Mouse (Mus musculus): ENCODE measurements around the gene Polr2c.

Polr2c gene

GRCm38 (mm10) chr8:94892917-94893316 is 35.7 kb downstream of the Polr2c start:
- DNase-seq, result no peak

DNA sequence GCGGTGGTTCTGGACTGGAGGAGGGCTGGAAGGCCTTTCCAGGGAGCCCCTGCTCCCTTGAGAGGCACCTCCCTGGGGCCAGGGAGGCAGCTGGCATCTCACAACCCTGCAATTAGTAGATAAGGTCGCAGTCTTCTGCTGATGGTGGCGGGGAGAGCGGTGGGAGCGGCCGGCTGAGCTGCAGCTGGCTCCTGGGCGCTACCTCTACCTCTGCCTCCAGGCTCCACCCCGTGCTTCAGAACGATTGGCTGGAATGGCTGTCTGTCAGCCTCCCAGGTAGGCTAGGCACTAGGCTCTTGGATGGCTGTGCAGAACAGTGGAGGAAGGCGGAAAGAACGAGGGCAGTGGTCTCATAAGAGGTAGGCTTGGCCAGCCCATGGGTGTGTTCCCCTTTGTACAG is 42.0 kb downstream of the Polr2c start:
- DNase-seq, result peak; percentile 63

GRCm38 (mm10) chr8:94900617-94901016 is 43.4 kb downstream of the Polr2c start:
- DNase-seq, result no peak

DNA sequence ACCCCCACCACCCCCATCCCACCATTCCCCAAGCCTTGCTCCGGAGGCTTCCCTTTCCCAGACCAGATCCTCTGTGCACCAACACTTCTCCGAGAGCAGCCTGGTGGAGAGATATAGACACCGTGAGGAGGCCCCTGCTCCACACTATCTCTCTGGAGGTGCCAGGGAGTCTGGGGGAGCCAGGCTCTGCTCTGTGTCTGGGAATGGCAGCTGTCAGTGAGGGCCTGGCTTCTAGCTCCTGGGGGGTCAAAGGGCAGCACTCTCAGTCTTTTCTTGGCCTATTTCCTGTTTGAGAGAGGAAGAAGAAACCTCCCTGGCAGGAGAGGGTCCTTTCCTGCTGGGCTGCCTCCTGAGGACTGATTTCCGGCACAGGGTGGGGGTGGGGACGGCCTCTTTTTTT is 43.8 kb downstream of the Polr2c start:
- DNase-seq, result no peak

GRCm38 (mm10) chr8:94903709-94904108 is 46.5 kb downstream of the Polr2c start:
- DNase-seq, result no peak

- peak; percentile 92 for DNase-seq
These were observed 47.4 kb downstream of the Polr2c start for GRCm38 (mm10) chr8:94904450-94905175.

- DNase-seq, result no peak
These were observed 50.5 kb downstream of the Polr2c start for GRCm38 (mm10) chr8:94907591-94908300.

DNA sequence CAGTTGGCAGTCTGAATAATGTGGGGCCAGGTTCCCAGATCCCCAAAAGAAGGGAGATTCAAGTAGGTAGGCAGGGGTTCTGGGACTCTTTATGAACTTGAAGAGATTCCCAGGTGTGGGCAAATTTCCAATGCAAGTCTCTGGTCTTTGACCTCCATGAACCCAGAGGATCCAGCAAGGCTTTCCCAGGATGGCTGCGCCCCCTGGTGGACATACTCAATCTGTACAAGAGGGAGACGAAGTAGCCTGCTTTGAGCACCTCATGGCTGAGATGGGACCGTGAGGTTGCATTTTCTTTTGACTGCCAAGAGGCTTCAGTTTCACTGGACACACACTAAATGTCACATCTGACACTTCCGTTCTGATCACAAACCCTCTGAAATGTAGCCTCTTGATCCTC is 51.6 kb downstream of the Polr2c start:
- DNase-seq, result peak; percentile 91

GRCm38 (mm10) chr8:94913061-94913660 is 55.9 kb downstream of the Polr2c start:
- peak; percentile 79 for DNase-seq

GRCm38 (mm10) chr8:94914256-94914655 is 57.0 kb downstream of the Polr2c start:
- no peak for DNase-seq

GRCm38 (mm10) chr8:94914701-94915101 is 57.5 kb downstream of the Polr2c start:
- peak; percentile 52 for DNase-seq

DNA sequence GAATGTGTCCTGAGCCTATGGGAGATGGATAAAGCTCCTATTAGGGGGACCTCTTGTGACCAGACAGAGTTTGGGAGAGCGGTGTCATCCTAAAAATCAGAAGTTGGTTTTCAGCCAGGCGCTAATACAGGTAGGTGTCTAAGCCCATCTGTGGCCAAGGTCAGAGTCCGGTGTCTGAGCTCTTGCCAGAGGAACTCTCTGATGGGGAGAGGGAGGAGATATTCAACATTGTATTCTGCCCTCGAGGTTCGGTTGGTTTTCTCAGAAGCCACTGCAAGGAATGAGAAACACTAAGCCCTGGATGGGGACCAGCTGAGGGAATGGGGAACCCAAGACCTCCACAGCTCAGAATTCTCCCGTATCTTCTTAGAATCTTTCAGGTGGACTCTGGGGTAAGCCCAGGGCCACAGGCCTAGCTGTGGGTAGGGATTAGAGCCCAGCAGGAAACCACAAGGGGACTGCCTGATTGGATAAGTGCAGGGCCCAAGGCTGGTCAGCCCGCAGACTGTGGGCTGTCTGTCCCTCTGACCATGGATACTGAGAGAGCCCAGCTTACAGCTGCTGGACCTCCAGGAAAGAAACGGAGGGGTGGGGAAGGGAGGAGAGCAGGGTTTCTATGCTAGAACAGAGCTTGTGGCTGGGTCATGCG is 59.2 kb downstream of the Polr2c start:
- DNase-seq, result no peak

DNA sequence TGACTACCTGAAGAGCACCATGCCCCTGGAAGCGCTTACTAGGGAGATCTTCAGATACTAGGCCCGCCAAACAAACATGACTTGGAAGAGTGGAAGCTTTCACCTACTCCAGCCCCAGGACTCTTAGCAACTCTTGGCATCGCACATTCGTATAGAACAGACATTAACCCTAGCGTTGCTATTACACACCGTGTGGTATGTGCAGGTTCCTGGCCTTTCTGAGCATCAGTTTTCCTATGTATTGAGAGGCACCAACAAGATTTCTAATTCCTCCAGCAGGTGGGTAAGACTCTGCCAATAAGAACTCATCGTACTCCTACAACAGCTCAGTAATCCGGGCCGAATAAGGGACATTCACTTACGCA is 59.7 kb downstream of the Polr2c start:
- DNase-seq, result no peak

- peak; percentile 96 for DNase-seq
These were observed 60.1 kb downstream of the Polr2c start for GRCm38 (mm10) chr8:94917352-94917751.

- peak; percentile 71 for DNase-seq
These were observed 60.7 kb downstream of the Polr2c start, which contains the start of gene Ccdc102a for GRCm38 (mm10) chr8:94917851-94918495. Gene Ccdc102a (minus strand): TSS chr8:94918098.

DNA sequence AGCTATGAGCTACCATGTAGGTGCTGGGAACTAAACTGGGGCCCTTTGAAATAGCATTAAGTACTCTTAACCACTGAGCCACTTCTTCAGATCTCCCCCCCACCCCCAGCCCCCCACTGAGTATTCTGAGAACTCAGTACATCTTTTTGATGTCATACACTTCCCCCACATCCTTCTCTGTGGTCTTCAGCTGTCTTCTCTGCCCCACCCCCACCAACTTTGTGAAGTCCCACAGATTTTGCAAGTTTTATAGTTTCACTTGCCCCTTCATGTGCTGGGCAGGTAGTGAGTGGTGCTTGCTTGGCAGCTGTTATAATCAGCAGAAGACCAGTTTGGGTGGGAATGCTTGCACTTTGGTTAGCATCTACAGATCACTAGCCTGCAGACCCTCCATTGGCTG is 62.0 kb downstream of the Polr2c start:
- DNase-seq, result no peak

- no peak for DNase-seq
These were observed 64.9 kb downstream of the Polr2c start for GRCm38 (mm10) chr8:94922176-94922575.

- DNase-seq, result peak; percentile 28
These were observed 65.4 kb downstream of the Polr2c start for GRCm38 (mm10) chr8:94922602-94923001.
